Mouse (Mus musculus): ENCODE data around the gene Pcnx3. TPM values are rescaled to one million over a fixed set of nuclear protein-coding genes. Genes with fewer than 3 reads are reported as not detected.

Gene Pcnx3
- total RNA-seq (2021): 10 to 100 TPM; 17.8 to 18.0 TPM

DNA sequence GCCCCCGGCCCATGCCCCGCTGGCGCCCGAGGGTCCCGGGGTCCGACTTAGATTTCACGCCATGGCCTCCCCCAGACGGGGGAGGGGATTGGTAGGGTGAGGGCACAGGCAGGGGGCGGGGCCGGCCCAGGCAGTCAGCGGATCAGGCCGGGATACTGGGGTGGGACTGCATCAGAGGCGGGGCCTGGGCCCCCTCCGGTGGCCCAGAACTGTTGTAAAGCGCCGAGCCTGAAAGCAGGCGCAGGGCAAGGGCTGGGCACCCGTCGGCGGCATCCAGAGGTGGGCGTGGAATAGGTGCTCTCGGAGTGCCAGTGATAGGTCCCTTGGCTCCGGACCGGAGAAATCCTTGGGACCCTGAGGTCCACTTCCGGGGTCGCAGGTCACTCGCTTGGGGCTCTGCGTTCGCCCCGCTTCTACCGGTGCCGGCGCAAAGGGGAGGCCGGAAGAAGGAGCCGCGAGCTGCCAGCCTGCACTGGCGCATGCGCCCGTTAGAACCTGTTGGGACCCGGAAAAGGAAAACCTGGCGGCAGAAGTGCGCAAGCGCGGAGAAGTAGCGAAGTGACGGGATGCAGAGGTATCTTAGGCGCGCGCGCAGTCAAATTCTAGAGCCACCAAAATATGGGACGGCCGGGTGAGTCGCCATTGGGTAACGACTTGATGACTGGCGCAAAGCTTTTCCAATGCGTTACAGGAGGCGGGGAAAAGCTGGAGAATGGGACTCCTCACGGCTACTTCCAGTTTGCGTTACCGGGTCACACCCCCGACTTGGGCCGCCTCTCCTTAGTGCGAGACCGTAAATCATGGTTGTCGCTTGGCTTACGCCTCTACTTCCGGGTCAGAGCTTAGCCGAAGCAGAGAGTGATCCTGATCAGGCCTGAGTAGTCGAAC is at the start of gene Pcnx3, which contains the start of gene Map3k11:
Gene Pcnx3, minus strand, starts transcription at position 709 of the 888 bp plus-strand sequence.
Gene Map3k11, plus strand, starts transcription at position 543 of the 888 bp plus-strand sequence.
- DNase-seq (ENCODE audit: low spot score): peak; percentile 97

DNA sequence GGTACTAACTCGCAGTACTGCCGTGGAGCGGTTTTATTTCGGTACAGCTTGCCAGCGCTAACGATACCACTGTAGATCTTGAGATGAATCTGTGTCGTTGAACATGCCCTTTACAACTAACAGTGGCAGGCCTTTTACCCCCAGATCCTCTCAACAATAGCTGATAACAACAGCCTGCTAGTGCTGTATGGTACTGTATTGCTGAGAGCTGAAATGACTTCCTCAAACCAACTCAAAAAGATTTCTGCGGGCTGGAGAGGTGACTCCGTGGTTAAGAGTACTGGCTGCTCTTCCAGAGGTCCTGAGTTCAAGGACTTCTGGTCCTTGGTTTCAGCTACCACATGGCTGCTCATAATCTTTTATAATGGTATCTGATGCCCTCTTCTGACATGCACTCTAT is 45.6 kb upstream of the Pcnx3 start:
- no peak for DNase-seq (ENCODE audit: low spot score)
- intact Hi-C loops (cut with DNase I): no loop called here

More for the DNA sequence above, at the start of gene Pcnx3, which contains the start of gene Map3k11:
- intact Hi-C loops (cut with DNase I): no loop called here

- intact Hi-C loops (cut with DNase I): loop anchor here (2.0 kb wide), 1 partner anchor 39 kb away; the partner anchor contains the start of gene Scyl1
- peak; percentile 84 for DNase-seq (ENCODE audit: low spot score)
Observed at GRCm38 (mm10) chr19:5731264-5731978, 42.7 kb upstream of the Pcnx3 start.

DNA sequence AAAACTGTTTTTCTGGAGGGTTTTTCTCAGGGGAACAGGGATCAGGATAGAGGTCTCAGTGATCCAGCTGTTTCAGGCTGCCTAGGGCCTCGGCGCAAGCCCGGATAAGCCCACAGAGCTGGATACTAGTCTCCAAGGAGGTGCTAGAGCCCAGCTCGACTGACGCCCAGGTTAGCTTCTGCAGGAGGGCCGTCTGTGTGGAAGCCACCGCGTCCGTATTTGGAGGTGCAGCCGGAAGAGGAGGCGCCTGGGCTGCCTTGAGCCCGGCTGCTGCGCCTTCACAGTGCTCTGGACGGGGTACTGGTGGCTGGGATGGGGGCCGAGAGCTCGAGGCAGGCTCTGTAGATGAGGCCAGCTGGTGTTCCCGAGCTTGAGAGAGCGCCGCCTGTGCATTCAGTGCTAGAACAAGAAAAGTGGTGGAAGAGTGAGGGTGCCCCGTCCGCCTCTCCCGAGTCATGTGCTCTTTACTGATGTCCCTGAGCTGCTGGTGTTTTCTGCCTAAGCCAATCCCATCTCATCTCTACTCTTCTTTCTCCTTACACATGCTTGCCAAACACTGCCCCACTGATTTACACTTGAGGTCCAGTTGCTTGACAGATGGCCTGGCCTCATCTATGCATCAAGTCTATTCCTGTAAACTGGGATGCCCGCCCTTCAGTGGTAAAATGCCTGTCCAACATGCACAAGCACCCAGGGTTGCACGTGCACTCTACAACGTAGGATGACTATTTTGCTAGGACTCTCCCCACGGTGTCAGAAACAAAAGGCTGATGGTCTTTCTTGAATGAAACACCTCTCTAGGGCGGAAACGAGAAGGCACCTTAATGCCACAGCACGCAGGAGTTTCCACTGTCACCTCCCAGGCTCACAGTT is 41.8 kb upstream of the Pcnx3 start:
- DNase-seq (ENCODE audit: low spot score): no peak
- intact Hi-C loops (cut with DNase I): loop anchor here (2.0 kb wide), 1 partner anchor 40 kb away; the partner anchor contains the start of gene Scyl1

DNA sequence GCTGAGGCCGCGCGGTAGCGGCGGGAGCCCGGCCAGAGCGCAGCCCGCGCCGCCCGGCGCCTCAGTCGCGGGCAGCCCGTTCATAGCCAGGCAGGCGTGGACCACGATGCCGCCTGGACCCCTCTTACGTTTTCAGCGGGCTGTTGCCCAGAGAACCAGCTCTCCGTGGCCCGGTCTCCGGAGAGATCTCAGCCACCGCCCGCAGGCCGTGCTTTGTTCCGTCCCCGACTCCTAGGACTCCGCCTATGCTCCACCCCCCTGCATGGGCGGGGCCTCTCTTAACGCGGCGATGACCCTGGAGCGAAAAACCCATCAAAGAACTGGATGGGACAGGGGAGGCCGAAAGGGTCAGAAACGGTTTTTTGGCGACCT is 40.7 kb upstream of the Pcnx3 start, which contains the start of gene Fam89b:
Gene Fam89b, minus strand, starts transcription at position 210 of the 372 bp plus-strand sequence.
- intact Hi-C loops (cut with DNase I): loop anchor here (5.0 kb wide), 2 partner anchors 82 to 118 kb away; no protein-coding TSS in a partner anchor
- peak; percentile 83 for DNase-seq (ENCODE audit: low spot score)

- intact Hi-C loops (cut with DNase I): loop anchor here (1.0 to 5.0 kb wide), 3 partner anchors 18 to 118 kb away; no protein-coding TSS in a partner anchor
- DNase-seq (ENCODE audit: low spot score): no peak
Observed at GRCm38 (mm10) chr19:5728631-5729443, 40.1 kb upstream of the Pcnx3 start.

GRCm38 (mm10) chr19:5727701-5728100 is 39.0 kb upstream of the Pcnx3 start:
- intact Hi-C loops (cut with DNase I): loop anchor here (1.0 to 5.0 kb wide), 4 partner anchors 16 to 120 kb away; no protein-coding TSS in a partner anchor
- peak; percentile 78 for DNase-seq (ENCODE audit: low spot score)

- intact Hi-C loops (cut with DNase I): loop anchor here (1.0 to 5.0 kb wide), 3 partner anchors 36 to 120 kb away; no protein-coding TSS in a partner anchor
- DNase-seq (ENCODE audit: low spot score): no peak
Observed at GRCm38 (mm10) chr19:5726961-5727578, 38.4 kb upstream of the Pcnx3 start.

DNA sequence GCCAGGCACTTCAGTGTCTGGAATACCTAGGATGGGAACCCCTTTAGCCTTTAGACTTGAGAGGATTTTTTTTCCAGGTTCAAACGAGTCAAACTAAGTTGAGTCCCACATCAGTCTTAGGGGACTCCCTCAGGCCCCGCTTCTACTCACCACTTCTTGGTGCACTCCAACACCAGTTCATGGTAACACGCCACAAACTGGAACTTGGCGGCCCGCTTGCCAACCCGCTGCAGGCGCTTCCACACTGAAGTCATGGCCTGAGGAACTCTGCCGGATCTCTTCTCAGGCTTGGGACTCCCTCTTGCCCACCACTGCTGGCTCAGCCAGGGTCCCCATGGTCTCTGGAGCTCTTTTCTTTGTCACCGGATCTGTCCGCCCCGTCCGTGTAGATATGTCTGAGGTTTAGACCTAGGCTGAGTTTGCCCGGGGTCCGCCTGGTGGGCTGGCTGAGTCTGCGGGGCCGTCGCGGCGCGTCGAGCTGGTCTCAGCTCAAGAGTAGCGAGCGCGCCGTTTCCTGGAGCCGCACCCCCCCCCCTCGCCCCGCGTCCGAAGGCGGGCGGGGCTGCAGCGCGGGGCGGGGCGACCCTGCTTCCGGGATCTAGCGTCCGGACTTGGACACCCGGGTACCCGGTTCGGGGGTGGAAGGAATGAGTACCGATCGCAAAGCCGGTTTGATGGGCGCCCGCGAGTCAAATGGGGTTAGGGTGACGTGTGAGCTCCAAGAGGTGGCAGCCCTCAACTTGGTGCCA is 37.2 kb upstream of the Pcnx3 start, which contains the start of gene Ehbp1l1:
Gene Ehbp1l1, minus strand, starts transcription at position 551 of the 749 bp plus-strand sequence.
- intact Hi-C loops (cut with DNase I): loop anchor here (5.0 kb wide), 2 partner anchors 79 to 121 kb away; no protein-coding TSS in a partner anchor
- peak; percentile 60 for DNase-seq (ENCODE audit: low spot score)

DNA sequence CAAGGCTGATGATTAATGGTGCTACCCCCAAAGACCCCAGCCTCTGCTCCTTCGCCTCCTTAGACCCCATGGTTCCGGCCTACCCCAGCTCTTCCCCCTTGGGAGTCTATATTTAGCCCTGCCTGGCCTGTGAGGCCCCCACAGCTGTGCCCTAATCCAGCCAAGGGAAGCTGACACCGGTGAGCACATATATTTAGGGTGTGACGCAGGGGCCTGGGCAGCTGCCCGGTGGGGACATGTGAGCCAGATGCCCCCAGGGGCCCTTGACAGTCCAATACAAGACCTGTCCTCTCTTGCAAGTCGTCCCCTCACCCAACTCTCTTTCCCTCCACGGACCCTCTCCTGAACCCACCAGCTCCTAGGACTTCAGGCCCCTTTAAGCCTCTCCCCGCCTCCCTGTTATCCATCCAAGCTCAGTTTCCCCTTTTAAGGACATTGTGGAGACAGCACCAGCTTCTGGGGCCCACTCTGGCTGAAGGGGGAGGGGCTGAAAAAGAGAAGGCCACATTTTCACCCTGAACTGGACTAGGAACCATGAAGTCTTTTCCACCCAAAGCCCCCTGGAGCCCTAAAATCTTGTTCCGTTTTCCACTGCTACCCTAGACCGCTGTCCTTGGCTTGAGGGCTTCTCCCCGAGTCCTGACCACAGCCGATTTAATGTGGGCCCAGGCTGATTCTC is 36.5 kb upstream of the Pcnx3 start:
- peak; percentile 72 for DNase-seq (ENCODE audit: low spot score)
- intact Hi-C loops (cut with DNase I): loop anchor here (5.0 kb wide), 2 partner anchors 78 to 122 kb away; no protein-coding TSS in a partner anchor

GRCm38 (mm10) chr19:5724549-5724941 is 35.8 kb upstream of the Pcnx3 start:
- peak; percentile 82 for DNase-seq (ENCODE audit: low spot score)
- intact Hi-C loops (cut with DNase I): no loop called here

DNA sequence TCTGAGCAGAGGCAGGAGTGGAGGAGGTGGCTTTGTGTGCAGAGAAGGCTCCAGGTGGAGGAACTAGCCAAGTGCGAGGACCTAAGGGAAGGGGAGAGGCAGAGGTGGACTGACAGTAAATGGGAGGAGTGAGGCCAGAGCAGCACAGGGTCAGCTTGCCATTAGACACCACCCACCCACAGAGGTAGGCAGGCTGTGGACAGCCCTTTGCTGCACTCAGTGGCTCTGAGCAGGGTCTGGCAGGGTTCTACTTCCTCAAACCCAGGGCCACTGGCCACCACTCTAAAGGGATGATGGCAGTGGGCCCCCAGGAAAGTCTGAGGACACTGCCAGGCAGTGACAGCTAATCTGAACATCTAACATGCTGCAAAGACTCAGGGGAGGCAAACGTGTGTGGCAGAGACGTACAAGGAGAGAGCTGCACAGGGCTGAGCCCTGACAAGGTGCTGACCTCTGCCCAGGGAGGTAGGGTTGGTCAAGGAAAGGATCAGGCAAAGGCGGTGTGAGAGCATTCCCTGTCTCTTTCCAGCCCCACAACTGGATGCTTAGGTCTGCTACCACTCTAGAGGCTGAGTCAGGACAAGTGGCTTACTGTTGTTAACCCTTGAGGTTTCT is 35.3 kb upstream of the Pcnx3 start:
- intact Hi-C loops (cut with DNase I): no loop called here
- DNase-seq (ENCODE audit: low spot score): no peak

GRCm38 (mm10) chr19:5722848-5723425 is 34.2 kb upstream of the Pcnx3 start:
- intact Hi-C loops (cut with DNase I): no loop called here
- DNase-seq (ENCODE audit: low spot score): no peak

DNA sequence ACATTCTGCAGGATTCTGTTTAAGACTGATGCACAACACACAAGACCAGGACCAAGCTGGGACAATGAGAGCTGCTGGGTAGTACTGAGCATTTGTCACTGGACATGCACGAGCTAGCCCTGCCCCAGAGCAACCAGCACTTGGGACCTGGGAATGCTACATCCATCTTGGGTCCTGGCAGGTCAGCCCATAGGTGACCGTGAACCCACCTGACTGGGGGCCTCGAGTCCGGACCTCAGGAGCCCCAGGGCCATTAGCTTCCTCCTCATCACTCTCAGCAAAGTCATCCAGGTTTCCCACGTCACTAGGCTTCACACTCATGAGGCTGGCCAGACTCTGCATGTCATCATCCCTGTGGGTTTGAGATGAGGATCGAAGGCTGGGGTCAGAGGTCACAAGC is 32.5 kb upstream of the Pcnx3 start:
- DNase-seq (ENCODE audit: low spot score): no peak
- intact Hi-C loops (cut with DNase I): no loop called here

DNA sequence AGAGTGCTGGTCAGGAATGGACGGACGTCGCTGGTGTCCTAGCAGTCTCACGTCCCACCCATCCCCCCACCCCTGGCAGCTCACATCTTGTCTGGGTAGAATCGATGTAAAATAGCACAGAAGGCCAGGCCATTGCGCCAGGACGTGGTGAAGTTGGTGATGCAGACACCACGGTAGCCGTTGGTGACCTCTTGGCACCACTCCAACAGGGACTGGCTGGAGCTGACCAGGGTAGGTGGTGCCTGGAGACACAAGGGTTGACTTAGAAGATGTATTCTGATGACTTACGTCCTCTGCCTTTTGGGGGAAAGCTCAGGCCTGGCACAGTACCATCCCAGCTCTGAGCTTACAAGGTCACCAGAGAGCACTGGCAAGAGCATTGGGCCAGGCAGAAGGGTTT is 28.2 kb upstream of the Pcnx3 start:
- DNase-seq (ENCODE audit: low spot score): no peak
- intact Hi-C loops (cut with DNase I): no loop called here

Measured in heart, postnatal 25 days (tissue).